Mouse (Mus musculus) WW6 (cell line): Measurements from ENCODE around the gene Dennd2d.

ENCODE experiments used
- DNase-seq: peaks from one replicate; pipeline ENCODE4 v3.0.0-alpha.2; 2013; ENCODE audit warnings: low read depth, low spot score

The Dennd2d gene

GRCm38 (mm10) chr3:106482281-106483081 lies at the start of gene Dennd2d:
TSS of gene Dennd2d (plus strand) at chr3:106482405.
- peak; percentile 14 for DNase-seq

- DNase-seq: peak; percentile 9
These were observed 33.6 kb upstream of the Dennd2d start for GRCm38 (mm10) chr3:106448571-106448970.

DNA sequence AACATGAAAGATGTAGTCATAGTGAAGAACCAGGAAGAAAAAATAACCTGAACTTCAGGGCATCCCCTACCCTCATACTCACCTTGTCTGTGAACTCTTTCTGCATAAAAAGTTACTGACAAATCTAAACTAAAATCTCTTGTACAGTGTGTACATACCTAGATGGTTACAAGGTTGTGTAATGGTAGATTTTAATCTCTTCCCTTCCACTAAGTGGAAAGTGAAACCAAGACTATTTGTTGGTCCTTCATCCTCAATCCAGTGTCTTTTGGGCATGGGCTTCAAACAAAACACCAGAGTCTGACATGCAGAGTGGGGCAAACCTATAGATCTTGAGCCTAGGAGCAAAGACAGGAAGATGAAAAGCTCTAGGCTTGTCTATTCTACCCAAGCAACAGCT lies 33.2 kb upstream of the Dennd2d start:
- DNase-seq: no peak

- no peak for DNase-seq
These were observed 32.6 kb upstream of the Dennd2d start for GRCm38 (mm10) chr3:106449567-106449966.

DNA sequence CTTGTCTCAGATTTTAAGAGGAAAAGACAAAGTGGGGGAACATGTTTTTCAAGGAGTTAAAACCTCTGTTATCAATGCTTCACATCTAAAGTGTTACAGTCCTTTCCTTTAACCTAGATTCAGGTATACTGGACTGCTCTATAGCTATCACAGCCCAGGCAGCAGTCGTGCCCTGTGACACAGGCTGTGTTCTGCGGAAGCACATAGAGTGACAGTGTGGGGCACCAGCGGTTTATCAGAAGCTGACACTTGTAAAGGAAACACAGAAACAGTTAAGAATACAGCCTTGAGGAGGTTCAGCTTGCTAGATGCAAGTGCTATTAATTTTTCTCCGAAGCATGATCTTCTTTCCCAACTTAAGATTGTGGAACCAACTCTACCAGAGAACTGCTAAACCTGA lies 29.6 kb upstream of the Dennd2d start:
- DNase-seq: no peak

GRCm38 (mm10) chr3:106457298-106457869 lies 24.8 kb upstream of the Dennd2d start:
- DNase-seq: no peak

DNA sequence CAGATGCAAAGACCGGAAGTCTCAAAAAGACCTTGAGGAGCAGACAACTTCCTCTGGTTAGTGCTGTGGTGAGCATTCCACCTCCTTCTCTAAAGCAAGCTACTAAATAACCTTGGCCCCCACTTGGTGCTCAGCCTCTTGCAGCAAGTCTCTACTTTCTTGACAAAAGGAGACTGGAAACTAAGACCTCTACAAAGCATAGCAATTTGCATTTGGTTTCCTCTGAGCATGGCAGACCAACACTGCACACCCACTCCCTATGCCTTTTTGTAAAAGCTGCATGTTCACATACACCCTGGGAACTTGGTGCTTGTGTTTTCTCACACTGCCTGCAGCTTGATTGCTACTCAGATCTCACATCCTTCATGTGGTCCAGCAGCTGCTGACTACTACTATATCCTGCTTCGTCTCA lies 20.1 kb upstream of the Dennd2d start:
- DNase-seq: no peak

- no peak for DNase-seq
These were observed 19.7 kb upstream of the Dennd2d start for GRCm38 (mm10) chr3:106462493-106462892.

DNA sequence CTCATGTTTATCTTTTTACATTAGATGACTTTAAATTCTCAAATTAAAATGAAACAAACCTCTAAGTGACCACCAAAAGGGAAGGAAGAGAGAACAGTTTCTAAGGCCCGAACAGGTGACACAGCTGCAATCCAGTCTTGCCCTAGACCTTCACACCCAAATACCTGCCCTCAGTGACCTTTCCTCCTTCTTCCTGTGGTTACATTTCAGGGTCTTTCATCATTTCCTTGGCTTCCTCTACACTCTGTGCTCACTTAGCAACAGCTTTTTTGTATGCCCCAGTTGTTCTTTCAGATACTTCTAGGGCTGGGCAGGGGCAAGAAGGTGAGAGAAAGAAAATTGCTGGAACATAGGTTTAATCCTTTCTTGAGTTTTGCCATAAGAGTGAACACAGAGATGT lies 17.5 kb upstream of the Dennd2d start:
- DNase-seq: no peak

DNA sequence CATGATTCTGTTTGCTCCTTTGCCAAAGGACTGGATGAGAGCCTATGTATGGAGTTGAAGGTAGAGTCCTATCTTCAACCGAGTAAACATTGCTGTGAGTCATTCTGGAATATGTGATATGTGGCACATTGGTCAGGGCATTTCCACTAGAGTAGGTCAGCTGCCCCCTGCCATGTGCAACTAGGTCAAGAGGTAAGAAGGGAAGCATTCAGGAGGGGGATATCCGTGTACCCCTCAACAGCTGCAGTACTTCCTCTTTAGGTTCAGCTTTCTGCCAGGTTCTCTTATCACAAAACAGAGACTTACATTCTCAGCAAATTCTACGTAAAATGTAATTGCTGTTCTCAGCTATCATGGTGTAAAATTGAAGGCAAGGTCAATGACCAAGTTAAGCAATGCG lies 8.0 kb upstream of the Dennd2d start:
- DNase-seq: no peak

GRCm38 (mm10) chr3:106476863-106477262 lies 5.3 kb upstream of the Dennd2d start:
- no peak for DNase-seq

DNA sequence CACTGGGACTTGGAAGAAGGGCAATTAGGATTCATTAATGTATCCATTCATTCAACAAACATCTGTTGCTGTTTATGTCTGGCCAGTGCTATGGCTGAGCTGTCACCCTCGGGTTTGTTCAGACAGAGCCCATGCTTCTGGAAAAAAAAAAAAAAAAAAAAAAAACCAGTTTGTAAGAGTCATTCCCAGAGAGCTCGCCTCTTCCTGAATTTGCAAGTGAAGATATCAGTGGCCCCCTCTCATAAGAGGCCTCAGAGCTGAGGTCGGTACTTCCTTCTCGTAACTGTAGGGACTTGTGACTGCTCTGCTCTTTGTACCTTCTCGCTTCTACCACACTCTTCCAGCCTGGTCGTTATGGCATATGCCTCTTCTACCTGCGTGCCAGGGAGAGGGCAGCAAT lies 1.1 kb downstream of the Dennd2d start:
- no peak for DNase-seq

DNA sequence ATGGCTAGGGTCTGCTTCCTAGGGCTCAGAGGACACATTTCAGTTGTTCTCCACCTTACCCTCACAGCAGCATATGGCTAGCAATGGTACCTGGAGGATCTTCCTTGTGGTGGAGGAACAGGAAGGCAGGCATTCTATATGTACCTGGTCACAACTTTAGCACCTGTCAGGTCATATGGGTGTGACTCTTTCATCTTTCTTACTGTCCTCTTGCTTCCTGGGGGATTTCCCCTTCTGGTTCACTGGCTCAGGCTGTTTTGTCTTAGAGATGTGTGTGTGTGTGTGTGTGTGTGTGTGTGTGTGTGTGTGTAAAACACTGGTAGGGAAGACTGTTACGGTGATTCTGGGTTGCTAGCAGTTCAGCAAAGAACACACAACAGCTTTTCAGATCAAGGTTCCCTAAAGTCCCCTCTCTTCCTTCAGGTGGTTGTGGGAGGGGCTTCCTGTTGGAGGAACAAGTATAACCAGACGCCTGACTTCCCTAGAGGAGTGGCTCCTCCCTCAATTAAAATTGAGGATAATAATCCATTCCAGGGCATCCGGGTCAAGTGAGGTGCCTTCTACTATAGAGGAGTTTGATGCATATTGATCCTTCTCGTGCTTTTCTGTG lies 1.7 kb downstream of the Dennd2d start:
- no peak for DNase-seq

- DNase-seq: no peak
These were observed 2.7 kb downstream of the Dennd2d start for GRCm38 (mm10) chr3:106484861-106485260.

DNA sequence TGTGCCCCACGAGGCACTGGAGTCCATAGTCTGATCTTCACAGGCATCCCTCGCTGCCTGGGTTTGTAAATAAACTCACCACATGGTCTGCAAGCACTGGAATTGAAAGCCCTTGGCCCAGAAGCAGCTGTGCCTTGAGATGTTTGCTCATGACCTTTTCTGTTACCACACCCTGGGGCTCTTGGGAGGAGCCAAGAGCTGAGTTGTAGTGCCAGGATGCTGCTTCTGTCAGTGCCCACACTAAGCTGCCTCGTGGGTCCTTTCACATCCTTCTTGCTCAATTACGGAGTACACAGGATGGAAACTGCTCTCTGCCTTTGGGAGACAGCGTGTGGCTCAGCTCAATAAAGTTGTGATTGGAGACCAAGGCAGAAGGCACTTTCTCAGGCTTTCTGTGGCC lies 3.6 kb downstream of the Dennd2d start:
- no peak for DNase-seq

DNA sequence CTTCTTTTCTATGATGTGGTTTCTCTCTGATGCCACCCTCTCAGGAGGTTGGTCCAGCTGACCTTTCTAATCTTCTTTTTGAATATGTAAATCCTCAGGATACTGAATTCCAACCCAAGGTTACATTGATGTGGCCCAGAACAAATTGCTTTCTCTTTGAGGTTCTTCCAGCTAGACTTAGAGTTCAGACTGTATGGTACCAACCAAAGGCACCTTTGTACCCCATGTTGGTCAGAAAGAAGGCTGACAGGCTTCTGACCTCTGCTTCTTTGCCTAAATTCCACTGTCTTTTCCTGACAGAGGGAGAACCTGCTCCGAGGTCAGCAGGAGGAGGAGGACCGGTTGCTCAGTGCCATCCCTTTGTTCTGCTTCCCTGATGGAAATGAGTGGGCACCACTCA lies 5.3 kb downstream of the Dennd2d start:
- DNase-seq: no peak

GRCm38 (mm10) chr3:106490239-106490638 lies 8.0 kb downstream of the Dennd2d start:
- DNase-seq: no peak

DNA sequence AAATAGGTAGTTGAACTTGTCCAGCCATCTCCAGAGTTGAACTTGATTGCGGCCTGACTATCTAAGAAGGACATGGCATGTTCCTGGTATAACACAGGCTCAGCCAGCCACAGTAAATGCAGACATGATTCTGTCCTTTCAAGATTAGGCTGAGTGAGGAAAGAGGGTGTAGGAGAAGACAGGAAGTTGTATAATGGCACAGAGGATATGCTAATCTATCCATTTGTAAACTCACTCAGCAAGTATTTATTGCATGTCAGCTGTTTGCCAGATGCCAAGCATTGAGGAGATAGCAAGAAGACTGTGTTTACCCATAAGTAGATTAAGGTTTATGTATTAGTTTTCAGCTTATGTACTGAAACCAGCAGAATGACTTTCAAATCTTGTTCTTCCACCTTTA lies 10.5 kb downstream of the Dennd2d start:
- no peak for DNase-seq

- no peak for DNase-seq
These were observed 11.0 kb downstream of the Dennd2d start for GRCm38 (mm10) chr3:106493202-106493601.

GRCm38 (mm10) chr3:106493882-106494281 lies 11.7 kb downstream of the Dennd2d start:
- no peak for DNase-seq

DNA sequence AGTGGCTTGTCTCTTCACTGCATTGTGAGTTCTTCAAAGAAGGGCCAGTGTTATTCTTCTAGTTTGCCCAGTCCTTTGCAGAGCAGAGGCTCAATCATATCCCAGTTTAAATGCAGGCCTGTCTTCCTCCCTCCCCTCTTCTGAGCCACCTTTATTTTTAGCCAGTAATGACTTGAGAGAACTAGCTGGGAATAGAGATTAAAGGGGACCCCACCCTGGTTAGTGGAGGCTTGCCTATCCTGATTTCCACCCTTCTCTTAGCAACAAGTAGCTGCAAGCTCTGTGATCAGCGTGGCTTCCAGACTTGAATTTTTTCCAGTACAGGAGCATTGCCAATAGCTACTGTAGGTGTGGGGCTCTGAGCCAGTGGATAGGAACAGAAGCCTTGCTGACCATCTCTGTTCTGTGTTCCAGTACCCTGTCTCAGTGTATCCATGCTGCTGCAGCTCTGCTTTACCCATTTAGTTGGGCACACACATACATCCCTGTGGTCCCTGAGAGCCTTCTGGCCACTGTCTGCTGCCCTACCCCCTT lies 12.3 kb downstream of the Dennd2d start:
- DNase-seq: no peak

DNA sequence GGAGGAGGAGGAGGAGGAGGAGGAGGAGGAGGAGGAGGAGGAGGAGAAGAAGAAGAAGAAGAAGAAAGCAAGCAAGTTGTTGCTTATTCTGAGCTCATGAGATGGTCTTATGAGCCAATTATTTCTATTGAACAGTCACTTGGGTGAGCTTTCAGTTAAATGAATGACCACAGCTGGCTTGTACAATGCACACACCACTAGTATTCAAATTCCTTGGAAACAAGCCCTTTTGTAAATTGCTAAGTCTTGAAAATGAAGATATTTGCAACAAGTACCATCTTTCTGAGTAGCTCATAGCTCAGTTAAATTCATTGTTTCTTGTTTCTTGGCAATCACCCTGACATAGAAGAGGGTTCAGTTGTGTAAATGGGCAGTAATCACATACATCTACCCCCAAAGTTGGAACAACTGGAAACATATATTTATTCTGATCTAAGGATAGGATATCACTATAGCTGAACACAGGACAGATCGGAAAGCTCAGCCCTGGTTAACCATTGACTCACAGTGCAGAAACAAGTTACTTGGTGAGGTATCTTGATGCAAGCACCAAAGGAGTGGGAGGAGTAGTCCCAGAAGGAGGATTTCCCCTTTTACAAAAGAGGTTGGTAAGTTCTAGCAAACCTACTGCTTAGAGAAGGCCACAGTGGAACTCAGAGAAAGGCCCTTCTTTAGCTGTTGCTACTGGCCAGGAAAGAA lies 13.3 kb downstream of the Dennd2d start:
- no peak for DNase-seq
